Mouse (Mus musculus): ENCODE data around the gene Gm20894. TPM values are rescaled to one million over a fixed set of nuclear protein-coding genes. Genes with fewer than 3 reads are reported as not detected.
"Not testable (repeated sequence)": the region's sequence is repeated elsewhere in the genome, so short reads cannot be mapped to it uniquely, and the experiment has no call there.

Gm20894 gene
- not detected in 2 replicates for total RNA-seq (2014; rRNA removed)
- polyA plus RNA-seq (2015; fragmentation: Nextera tagmentation; extraction: Ambion mirVana), result not detected in 2 replicates

DNA sequence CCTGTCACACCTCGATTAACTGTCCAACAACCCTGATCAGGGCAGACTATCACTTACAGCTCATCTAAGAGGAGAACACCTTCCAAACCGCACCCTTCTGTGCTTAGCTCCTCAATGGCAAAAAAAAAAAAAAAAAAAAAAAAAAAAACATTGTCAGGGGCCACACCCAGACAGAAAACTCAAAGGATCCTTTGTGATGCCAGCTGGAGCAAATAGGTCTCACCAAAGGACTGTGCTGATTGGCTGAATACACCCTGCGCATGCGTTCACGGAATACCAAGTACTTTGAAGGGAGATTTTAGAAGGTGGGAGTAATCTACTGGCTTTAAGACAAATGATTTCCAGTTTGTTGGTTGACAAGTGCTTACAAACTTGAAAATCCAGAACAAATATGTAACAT, at the start of gene Gm20894:
Gene Gm20894, minus strand, starts transcription at position 101 of the 400 bp plus-strand sequence.
- H3K9me3 ChIP-seq (ENCODE audit: low read length); H3K9ac ChIP-seq (replicated peaks; ENCODE audit: low read length); H3K27me3 ChIP-seq (ENCODE audit: insufficient read depth, low read length); ATAC-seq; H3K4me2 ChIP-seq (ENCODE audit: low read depth, low read length); H3K4me3 ChIP-seq (ENCODE audit: low read length); H3K4me1 ChIP-seq (ENCODE audit: insufficient read depth, low read length); DNase-seq (ENCODE audit: low spot score); H3K27ac ChIP-seq; H3K36me3 ChIP-seq (ENCODE audit: insufficient read depth, low read length): not testable (repeated sequence)
- WGBS, result no CpG with 5 or more reads among the region's 5 CpGs

Data from hindbrain, postnatal 0 days (tissue).